Mouse (Mus musculus) c-Kit-positive CD71-negative TER-119-negative erythroid progenitor cells, embryonic 14.5 days (primary cell): ENCODE measurements around the gene Ptprh.

Experiments
- DNase-seq: peaks from one replicate; pipeline ENCODE4 v3.0.0-alpha.2; 2013; ENCODE audit warnings: low read depth

Ptprh gene

GRCm38 (mm10) chr7:4501558-4502397 lies 102.1 kb downstream of the Ptprh start, which contains the start of gene Ppp1r12c:
TSS of gene Ppp1r12c (minus strand) at chr7:4501680.
- DNase-seq: peak; percentile 80

- no peak for DNase-seq
Observed at GRCm38 (mm10) chr7:4500892-4501471, 102.9 kb downstream of the Ptprh start.

GRCm38 (mm10) chr7:4499034-4499433 lies 104.8 kb downstream of the Ptprh start:
- no peak for DNase-seq
